Mouse (Mus musculus) intestine, postnatal 0 days (tissue): ENCODE data around the gene Inppl1. TPM values are rescaled to one million over a fixed set of nuclear protein-coding genes. Genes with fewer than 3 reads are reported as not detected.

ENCODE experiments used
- ATAC-seq: fragments of 200-750 bp; cut with Nextera tagmentation; 2 replicates; pipeline ENCODE4 v1.8.0; 2017; ENCODE audit warnings: mild to moderate bottlenecking, moderate TSS enrichment, moderate library complexity
- H3K27ac ChIP-seq: fragments of 300-500 bp; sonication (generic); 2 replicates; pipeline ENCODE4 v1.5.1; 2014; ENCODE audit warnings: mild to moderate bottlenecking, low read depth, low read length, moderate library complexity
- H3K27me3 ChIP-seq: fragments of 300-500 bp; sonication (generic); replicated peaks from 2 replicates; pipeline ENCODE4 v1.6.1; 2014; ENCODE audit warnings: low read length, mixed read lengths; ENCODE audit not compliant: control insufficient read depth, insufficient read depth
- H3K36me3 ChIP-seq: fragments of 300-500 bp; sonication (generic); 2 replicates; pipeline ENCODE4 v1.6.1; 2014; ENCODE audit warnings: mild to moderate bottlenecking, moderate library complexity; ENCODE audit not compliant: control insufficient read depth, insufficient read depth
- H3K4me1 ChIP-seq: fragments of 300-500 bp; sonication (generic); replicated peaks from 2 replicates; pipeline ENCODE4 v1.6.1; 2014; ENCODE audit warnings: antibody characterized with exemption, low read length, mixed read lengths; ENCODE audit not compliant: control insufficient read depth, insufficient read depth
- H3K4me2 ChIP-seq: fragments of 300-500 bp; sonication (generic); replicated peaks from 2 replicates; pipeline ENCODE4 v1.6.1; 2014; ENCODE audit warnings: low read depth, mild to moderate bottlenecking, moderate library complexity
- H3K4me3 ChIP-seq: fragments of 300-500 bp; sonication (generic); 2 replicates; pipeline ENCODE4 v1.5.1; 2014; ENCODE audit warnings: low read depth, low read length
- H3K9ac ChIP-seq: fragments of 300-500 bp; sonication (generic); 2 replicates; pipeline ENCODE4 v1.6.1; 2014; ENCODE audit warnings: mild to moderate bottlenecking, low read depth, low read length
- H3K9me3 ChIP-seq: fragments of 300-500 bp; sonication (generic); 2 replicates; pipeline ENCODE4 v1.6.1; 2016; ENCODE audit warnings: mixed run types; ENCODE audit not compliant: control insufficient read depth
- CTCF ChIP-seq: sonication (generic); IDR thresholded peaks from 2 replicates; pipeline ENCODE4 v1.5.1; 2016; ENCODE audit warnings: low read depth, mild to moderate bottlenecking, control low read depth, antibody characterized with exemption, moderate library complexity
- WGBS: fragments of 180-500 bp; shearing (Covaris S2); extraction: QIAGEN DNeasy Blood & Tissue Kit; methylation state at CpG from one replicate; pipeline ENCODE4 v1.1.7; 2014; 5-methylcytosine and 5-hydroxymethylcytosine counted together
- microRNA-seq: library from miRNA; unstranded; fragments of <30 nt; microRNA quantifications from one replicate; pipeline ENCODE4, GENCODE M21; 2016
- polyA plus RNA-seq: library from polyadenylated mRNA; unstranded; fragments of >200 nt; fragmentation: Nextera tagmentation; extraction: Ambion mirVana; gene quantifications from 2 replicates; pipeline ENCODE4 v1.2.1, GENCODE M21; 2015

The Inppl1 gene
- polyA plus RNA-seq, 1 experiment from 2014 or later, result 25.8 TPM

GRCm38 (mm10) chr7:101777053-101777452, 61.0 kb downstream of the Inppl1 start:
- H3K27ac ChIP-seq, result no peak overlapping the region
- H3K9ac ChIP-seq, result no peak overlapping the region
- H3K9me3 ChIP-seq, result no peaks in the 10 kb centered on the region
- H3K27me3 ChIP-seq, result no peaks in the 10 kb centered on the region
- TF ChIP-seq CTCF, result no peak
- no peak overlapping the region for H3K4me3 ChIP-seq
- WGBS, result 88% methylated on average over 1 of the region's 1 CpGs
- no peak for ATAC-seq
- H3K4me1 ChIP-seq, result no peaks in the 10 kb centered on the region
- H3K4me2 ChIP-seq, result no peak overlapping the region
- peaks cover 12% of the 10 kb centered on the region; the same call in 1 of the 2 replicates for H3K36me3 ChIP-seq

GRCm38 (mm10) chr7:101772687-101773086, 65.3 kb downstream of the Inppl1 start:
- WGBS, result 55% methylated on average over 8 of the region's 8 CpGs
- no peak for ATAC-seq
- Histone ChIP-seq H3K27me3 (no peaks in the 10 kb centered on the region), H3K4me2 (no peak overlapping the region), H3K9ac (no peak overlapping the region), H3K9me3 (no peaks in the 10 kb centered on the region), H3K4me1 (no peaks in the 10 kb centered on the region), H3K27ac (no peak overlapping the region), H3K36me3 (0 out of 2 replicates have a peak, but pooled peaks cover 3% of the 10 kb centered on the region), H3K4me3 (no peak overlapping the region)
- TF ChIP-seq CTCF, result no peak

Small RNAs within 50 kb of the gene (microRNA-seq; reads per million reads assigned to microRNA genes)
- not detected for gene Gm22655

Other genes with a start within 250 kb of the Inppl1 start
- 14.3 and 14.9 TPM in 2 replicates for gene Clpb, start 174.6 kb downstream of the Inppl1 start, polyA plus RNA-seq
- gene Phox2a, start 19.9 kb downstream of the Inppl1 start, polyA plus RNA-seq, result 2.7 and 3.2 TPM in 2 replicates
- gene Folr2, start 19.0 kb upstream of the Inppl1 start, polyA plus RNA-seq, result 1.1 and 1.2 TPM in 2 replicates
- 56.2 and 58.1 TPM in 2 replicates for gene Anapc15, start 25.5 kb upstream of the Inppl1 start, polyA plus RNA-seq
- gene Folr1, start 32.6 kb upstream of the Inppl1 start, polyA plus RNA-seq, result 521 and 623 TPM in 2 replicates
- gene Lamtor1, start 67.7 kb upstream of the Inppl1 start, polyA plus RNA-seq, result 179 TPM in 2 replicates
- gene Tomt, start 68.1 kb upstream of the Inppl1 start, polyA plus RNA-seq, result 0.20 and 0.25 TPM in 2 replicates
- 3.1 and 3.6 TPM in 2 replicates for gene Lrrc51, start 95.7 kb upstream of the Inppl1 start, polyA plus RNA-seq
- gene Numa1, start 95.9 kb upstream of the Inppl1 start, polyA plus RNA-seq, result 17.0 and 19.2 TPM in 2 replicates
- 5.2 and 5.8 TPM in 2 replicates for gene Il18bp, start 180.5 kb upstream of the Inppl1 start, polyA plus RNA-seq
- gene Rnf121, start 227.2 kb upstream of the Inppl1 start, polyA plus RNA-seq, result 21.9 and 22.3 TPM in 2 replicates
- gene Xndc1, start 227.3 kb upstream of the Inppl1 start, polyA plus RNA-seq, result 4.4 and 6.1 TPM in 2 replicates
- gene Xntrpc, start 227.5 kb upstream of the Inppl1 start, polyA plus RNA-seq, result 0.16 TPM in 1 of 2 replicates, not detected in the other
- gene Trpc2, start 244.9 kb upstream of the Inppl1 start, polyA plus RNA-seq, result 0.05 TPM in 1 of 2 replicates, not detected in the other